Mouse (Mus musculus): ENCODE data around the gene Ctsl. TPM values are rescaled to one million over a fixed set of nuclear protein-coding genes. Genes with fewer than 3 reads are reported as not detected.
A peak's percentile ranks its signal among the peaks of the same experiment; 100 is the strongest.

Gene Ctsl
- total RNA-seq, 2 experiments from 2014 or later: 12.5 to 17.6 TPM

DNA sequence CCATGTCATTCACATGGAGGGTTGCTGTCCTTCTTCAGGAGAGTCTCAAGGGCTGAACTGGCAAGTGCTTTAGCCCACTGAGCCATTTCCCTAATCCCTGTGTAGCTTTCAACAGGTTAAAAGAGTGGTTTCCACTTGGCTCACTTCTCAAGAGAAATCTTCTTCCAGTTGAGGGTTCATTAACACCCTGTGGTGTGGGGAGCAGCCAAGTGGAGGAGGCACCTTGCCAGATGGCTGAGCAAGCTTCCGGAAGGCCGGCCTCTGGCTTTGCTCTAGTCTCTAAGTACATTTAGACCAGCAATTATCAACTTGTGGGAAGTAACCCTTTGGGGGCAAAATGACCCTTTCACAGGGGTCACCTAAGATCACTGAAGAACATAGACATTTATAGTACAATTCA lies 52.3 kb downstream of the Ctsl start:
- no peak for ATAC-seq (replicated peaks; ENCODE audit: low FRiP score, poor library complexity, severe bottlenecking)

DNA sequence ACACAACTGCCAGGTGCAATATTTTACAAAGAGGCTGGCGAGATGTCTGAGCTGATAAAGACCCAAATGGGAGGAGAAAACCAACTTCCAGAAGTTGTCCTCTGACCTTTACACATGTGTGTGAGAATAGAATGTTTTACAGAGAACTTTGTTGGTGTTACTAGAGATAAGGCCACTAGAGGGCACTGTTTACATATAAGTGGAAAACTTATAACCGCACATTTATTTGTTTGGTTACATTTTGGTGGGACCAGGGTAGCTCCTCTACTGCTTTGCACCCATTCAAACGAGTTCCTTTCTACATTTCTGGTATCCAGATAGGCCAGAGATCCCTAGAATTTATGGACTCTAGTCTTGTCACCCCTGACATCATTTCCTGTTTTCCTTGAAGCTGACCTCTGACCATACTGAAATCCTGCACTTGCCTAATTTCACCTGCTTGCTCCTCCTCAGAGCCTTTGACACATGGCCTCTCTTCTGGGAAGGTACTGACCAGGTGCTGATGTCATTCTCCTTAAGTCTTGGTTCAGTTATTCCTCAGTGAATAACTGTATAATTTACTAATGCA lies 55.1 kb downstream of the Ctsl start:
- 0 out of 2 replicates have a peak, but pooled peaks have one; percentile 27 for ATAC-seq (replicated peaks; ENCODE audit: low FRiP score, poor library complexity, severe bottlenecking)

DNA sequence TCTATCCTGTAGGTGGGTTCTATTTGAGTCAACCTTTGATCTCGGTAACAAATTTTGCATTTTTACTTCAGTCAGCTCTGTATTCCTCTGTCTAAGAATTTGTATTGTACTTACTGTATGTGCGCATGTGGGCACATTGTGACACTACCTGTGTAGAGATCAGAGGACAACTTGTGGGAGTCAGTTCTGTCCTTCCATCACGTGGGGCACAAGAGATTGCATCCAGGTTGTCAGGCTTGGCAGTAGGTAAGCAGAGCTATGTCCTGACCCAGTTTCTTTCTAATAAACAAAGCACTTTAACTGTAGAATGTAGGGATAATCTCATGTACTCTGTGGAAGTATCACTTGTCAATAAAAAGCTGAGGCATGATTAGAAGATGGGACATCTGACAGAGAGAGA lies 56.6 kb downstream of the Ctsl start:
- no peak for ATAC-seq (replicated peaks; ENCODE audit: low FRiP score, poor library complexity, severe bottlenecking)

DNA sequence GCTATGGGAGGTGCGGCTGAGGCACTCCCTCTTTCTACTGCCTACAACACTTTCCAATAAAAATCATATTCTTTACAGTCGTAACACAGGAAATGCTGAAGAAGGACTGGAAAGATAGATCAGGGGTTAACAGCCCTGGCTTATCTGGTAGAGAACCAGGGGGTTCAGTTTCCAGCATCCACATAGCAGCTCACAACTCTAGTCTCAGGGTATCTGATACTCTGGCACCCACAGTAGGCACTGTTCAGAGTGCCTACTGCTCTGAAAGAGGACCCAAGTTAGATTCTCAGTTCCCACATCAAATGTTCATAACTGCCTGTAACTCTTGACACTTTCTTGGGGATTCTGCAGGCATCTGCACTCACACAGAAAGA lies 57.8 kb downstream of the Ctsl start:
- no peak; the same call in 1 of the 2 replicates for ATAC-seq (replicated peaks; ENCODE audit: low FRiP score, poor library complexity, severe bottlenecking)

DNA sequence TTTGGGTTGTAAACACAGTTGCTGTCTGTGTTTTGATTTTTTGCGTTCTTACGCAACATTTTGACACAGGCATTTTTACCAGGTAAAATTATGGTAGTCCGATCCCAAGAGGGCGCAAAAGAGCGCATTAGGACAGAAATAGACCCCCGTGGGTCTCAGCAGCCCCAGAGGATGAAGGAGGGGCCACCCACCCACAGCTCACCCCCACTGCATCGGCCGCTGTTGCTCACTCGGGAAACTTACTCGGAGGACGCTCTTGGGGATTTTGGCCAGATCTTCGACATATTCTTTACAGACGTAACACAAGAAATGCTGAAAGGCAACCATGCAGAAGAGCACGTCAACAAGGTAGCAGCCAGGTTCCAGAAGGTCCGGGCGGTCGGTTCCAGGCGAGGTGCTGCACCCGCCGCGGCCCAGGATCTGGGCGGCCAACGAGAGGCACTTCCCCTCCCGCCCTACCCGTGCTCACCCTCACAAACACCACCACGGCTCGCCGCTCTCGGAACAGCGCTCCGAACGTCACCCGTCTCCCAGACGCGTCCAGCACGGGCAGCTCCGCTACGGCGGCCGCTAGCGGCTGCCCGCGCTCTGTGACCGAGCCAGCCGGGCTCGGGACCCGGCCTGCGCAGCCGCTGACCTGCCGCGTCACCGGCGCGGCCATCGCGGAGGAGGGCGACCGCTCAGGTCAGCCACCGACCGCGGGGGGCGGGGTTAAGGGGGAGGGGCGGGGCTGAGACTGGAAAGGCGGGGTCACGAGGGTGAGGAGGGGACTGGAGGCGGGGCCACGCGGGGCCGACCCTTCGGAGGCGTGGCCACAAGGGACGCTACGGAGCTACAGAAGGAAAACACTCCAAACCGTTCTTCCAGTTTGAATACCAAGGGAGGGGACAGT lies 58.4 kb downstream of the Ctsl start, which contains the start of gene Aaed1:
Gene Aaed1, minus strand, starts transcription at position 687 of the 892 bp plus-strand sequence.
- peak; percentile 84 for ATAC-seq (replicated peaks; ENCODE audit: low FRiP score, poor library complexity, severe bottlenecking)

DNA sequence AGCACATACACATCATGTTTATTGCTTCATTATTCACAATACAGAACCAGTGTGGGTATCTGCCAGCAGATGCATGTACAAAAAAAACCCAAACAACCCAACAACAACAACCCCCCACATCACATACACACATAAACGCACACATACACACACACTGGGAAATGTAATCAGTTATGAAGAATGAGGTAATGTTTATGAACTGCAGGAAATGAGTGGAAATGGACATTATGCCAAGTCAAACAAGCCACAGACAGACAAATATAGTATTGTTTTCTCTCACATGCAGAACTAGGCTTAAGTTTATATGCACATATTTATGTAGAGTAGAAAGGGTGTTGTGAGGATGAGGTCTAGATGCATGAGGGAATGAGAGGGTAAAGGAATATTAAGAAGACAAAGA lies 59.4 kb downstream of the Ctsl start:
- ATAC-seq (replicated peaks; ENCODE audit: low FRiP score, poor library complexity, severe bottlenecking): no peak

DNA sequence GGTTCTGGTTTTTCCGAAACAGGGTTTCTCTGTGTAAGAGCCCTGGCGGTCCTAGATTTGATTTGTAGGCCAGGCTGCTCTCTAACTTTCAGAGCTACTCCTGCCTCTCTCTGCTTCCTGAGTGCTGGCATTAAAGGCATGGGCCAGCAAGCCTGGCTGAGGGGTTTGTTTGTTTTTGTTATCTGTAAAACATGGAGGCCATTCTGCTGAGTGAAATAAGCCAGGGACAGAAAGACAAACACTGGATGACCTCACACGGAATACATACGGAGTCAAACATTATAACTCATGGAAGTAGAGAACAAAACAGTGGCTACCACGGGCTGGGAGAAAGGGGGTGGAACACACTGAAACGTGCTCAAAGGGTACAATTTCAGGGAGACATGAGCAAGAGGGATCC lies 60.1 kb downstream of the Ctsl start:
- ATAC-seq (replicated peaks; ENCODE audit: low FRiP score, poor library complexity, severe bottlenecking): no peak

DNA sequence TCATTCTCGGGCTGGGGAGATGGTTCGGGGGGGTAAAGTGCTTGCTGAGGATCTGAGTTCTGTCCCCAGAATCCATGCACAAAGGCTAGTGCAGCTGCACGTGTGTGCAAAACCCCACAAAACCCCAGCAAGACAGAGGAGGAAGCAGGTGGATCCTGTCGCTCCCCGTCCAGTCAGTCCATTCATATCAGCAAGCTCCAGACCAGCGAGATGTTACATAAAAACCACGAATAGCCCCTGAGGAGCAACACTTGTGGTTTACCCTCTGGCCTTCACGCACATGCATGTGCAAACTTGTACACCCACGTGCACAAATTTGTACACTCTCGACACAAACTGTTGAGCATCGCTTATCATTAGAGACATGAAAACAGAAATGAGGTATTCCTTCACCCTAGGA lies 60.8 kb downstream of the Ctsl start:
- no peak for ATAC-seq (replicated peaks; ENCODE audit: low FRiP score, poor library complexity, severe bottlenecking)

Other genes starting within 250 kb of the Ctsl start
- 5.0 and 5.2 TPM in 2 replicates for gene Slc35d2, start 241.5 kb downstream of the Ctsl start, total RNA-seq (2015; ENCODE audit: low replicate concordance)
- gene Slc35d2, start 241.5 kb downstream of the Ctsl start, total RNA-seq (2017; ENCODE audit: low replicate concordance): 1.7 and 4.0 TPM in 2 replicates
- 25.0 and 29.7 TPM in 2 replicates for gene Zfp367, start 217.7 kb downstream of the Ctsl start, total RNA-seq (2015; ENCODE audit: low replicate concordance)
- 29.6 and 43.4 TPM in 2 replicates for gene Zfp367, start 217.7 kb downstream of the Ctsl start, total RNA-seq (2017; ENCODE audit: low replicate concordance)
- gene Habp4, start 209.1 kb downstream of the Ctsl start, total RNA-seq (2015; ENCODE audit: low replicate concordance): 4.0 TPM in 1 of 2 replicates, not detected in the other
- 0.17 and 3.3 TPM in 2 replicates for gene Habp4, start 209.1 kb downstream of the Ctsl start, total RNA-seq (2017; ENCODE audit: low replicate concordance)
- gene Cdc14b, start 95.6 kb downstream of the Ctsl start, total RNA-seq (2015; ENCODE audit: low replicate concordance): 0.63 and 1.2 TPM in 2 replicates
- 0.51 TPM in 1 of 2 replicates, not detected in the other for gene Cdc14b, start 95.6 kb downstream of the Ctsl start, total RNA-seq (2017; ENCODE audit: low replicate concordance)
- 3.1 and 6.5 TPM in 2 replicates for gene Aaed1, start 58.2 kb downstream of the Ctsl start, total RNA-seq (2015; ENCODE audit: low replicate concordance)
- 11.8 and 13.0 TPM in 2 replicates for gene Aaed1, start 58.2 kb downstream of the Ctsl start, total RNA-seq (2017; ENCODE audit: low replicate concordance)
- 0.63 TPM in 1 of 2 replicates, not detected in the other for gene Cdk20, start 61.4 kb upstream of the Ctsl start, total RNA-seq (2015; ENCODE audit: low replicate concordance)
- 0.51 TPM in 1 of 2 replicates, not detected in the other for gene Cdk20, start 61.4 kb upstream of the Ctsl start, total RNA-seq (2017; ENCODE audit: low replicate concordance)
- not detected in 2 replicates for gene Fam240b, start 126.9 kb upstream of the Ctsl start, total RNA-seq (2015; ENCODE audit: low replicate concordance)
- gene Fam240b, start 126.9 kb upstream of the Ctsl start, total RNA-seq (2017; ENCODE audit: low replicate concordance): not detected in 2 replicates

Measured in erythroblast, adult 5-6 weeks (primary cell).